Mouse (Mus musculus) thymus, postnatal 14 days (tissue): ENCODE data around the gene Ptprd.

Experiments used
- DNase-seq: peaks from one replicate; pipeline ENCODE4 v3.0.0; 2021

Ptprd gene

DNA sequence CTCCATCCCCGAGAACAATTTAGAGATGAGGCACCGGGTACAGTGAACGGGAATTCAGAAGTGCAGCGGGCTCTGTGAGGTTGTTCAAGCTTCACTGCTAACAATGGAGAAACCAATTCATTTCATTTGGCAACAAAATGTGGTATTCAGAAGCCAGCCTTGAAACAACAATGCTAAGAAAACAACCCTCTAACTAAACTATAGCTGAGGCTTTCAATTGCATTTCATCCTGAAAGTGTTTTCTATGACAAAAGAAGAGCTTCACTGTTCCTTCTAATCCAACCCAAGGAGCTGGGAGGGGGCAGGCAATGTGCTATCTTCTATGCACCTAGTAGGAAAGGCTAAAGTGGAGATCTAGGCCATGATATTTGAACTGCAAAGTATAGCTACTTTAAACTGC, 2217.2 kb downstream of the Ptprd start:
- DNase-seq: no peak

- no peak for DNase-seq
Observed at GRCm38 (mm10) chr4:75993092-75993491, 2218.7 kb downstream of the Ptprd start.

DNA sequence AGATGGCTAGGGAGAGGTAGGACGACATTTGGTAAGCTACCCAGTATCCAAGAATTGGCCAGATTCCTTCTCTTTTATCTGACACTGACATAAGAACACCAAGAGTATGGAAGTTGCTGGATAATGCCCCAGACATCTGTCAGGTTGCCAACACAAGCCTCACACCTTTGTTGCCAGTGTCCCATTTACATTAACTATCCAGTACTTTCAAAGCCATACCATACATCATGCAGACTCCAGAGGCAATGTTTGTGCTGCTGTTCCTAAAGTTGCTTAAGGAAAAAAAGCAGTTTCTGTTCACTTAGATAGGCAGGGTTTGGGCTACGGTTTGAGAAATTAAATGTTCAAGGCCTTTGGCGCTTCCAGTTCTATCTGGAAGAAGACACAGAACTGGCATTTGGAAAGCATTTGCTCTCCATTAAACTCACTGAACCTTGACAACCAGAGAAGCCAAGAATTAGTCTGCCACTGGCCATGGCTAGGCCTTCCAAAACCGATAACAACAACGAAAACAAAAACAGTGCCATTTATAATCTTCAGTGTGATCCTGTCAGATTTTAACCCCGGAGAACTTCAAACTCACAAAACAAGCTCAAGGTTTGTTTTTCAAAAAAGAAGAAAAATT, 2220.0 kb downstream of the Ptprd start:
- DNase-seq: no peak

GRCm38 (mm10) chr4:75974728-75975127, 2237.0 kb downstream of the Ptprd start:
- DNase-seq: no peak

- DNase-seq: no peak
Observed at GRCm38 (mm10) chr4:75973322-75973721, 2238.4 kb downstream of the Ptprd start.

DNA sequence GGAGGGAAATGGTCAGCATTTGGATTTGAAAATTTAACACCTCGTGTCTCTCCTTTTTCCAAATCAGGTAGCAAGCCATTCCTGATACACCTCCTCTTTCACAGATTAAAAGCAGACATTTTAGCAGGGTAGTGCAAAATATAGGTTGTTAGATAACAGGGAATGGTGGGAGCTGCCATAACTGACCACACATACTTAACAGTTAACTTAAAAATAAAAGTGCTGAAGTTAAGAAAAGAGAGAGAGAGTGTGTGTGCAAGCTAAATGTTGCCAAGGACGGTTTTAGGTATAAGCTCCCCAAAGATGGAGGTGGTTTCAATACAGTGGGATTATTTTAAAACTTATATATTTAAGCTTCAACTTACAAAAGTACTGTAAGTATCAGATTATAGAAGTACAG, 2241.8 kb downstream of the Ptprd start:
- no peak for DNase-seq

DNA sequence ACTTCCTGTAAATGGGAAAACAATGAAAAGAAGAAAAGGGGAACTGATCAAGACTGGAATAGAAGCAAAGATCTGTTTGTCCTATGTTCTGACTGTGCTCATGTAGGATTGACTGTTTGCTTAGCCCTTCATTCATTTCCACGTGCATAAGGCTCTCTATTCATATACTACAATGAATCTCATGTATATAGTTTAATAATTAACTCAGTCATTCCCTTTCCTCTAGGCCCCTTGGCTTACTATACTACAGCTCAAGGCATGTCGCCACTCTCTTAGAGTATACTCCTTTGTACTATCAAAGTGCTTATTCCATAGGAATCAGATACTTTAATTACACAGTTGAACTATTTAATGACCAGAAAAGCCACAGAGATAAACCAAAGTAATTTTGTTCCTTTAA, 2243.1 kb downstream of the Ptprd start:
- DNase-seq: no peak

- DNase-seq: no peak
Observed at GRCm38 (mm10) chr4:75965810-75966209, 2246.0 kb downstream of the Ptprd start.

DNA sequence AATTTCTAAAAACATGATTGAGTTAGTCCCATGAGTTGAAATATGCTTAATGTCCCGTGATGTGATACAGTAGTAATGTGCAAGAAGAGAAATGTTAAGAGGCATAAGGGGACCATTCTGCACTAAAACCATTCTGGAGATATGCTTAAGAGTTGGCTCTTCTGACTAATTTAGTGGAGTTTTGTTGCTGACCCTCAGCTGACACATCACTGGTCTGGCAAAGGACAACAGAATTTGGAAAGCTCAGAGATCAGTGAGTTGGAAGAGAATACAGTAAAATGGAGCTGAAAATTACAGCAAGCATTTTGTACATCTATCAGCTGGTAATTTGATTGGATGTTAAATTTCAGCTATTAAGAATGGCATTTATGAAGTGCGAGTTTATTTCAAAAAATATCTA, 2248.8 kb downstream of the Ptprd start:
- no peak for DNase-seq

- DNase-seq: no peak
Observed at GRCm38 (mm10) chr4:75961865-75962264, 2249.9 kb downstream of the Ptprd start.

DNA sequence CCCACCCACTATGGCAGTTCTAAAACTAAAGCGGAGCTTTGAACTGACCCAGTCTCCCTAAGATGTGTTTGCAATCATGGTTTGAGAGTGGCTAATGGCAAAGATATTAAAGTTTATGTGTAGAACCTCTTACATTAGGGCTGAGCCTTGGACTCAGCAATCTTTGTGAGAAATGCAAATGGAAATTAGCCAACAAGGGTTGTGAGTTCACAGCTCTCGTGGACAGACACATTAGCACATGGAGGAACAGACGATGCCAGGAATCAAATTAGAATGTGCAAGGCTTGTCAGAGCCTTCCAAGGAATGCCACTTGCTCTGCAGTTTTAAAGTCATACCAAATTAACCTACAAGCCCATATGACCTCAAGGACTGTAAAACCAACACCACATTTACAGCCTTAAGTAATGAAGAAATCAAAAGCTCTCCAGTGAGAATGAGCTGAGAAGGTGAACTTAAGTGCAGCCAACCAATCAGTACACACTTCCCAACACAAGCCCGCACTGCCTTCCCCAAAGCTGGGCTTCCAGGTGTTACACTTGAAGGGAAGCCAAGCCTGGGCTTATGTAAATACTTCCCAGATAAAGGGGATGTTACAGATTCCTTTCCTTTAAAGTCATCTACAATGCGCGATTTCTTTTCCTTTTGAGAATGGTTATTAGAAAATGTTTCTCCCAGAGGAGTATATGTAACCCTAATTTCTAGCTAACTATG, 2258.3 kb downstream of the Ptprd start:
- no peak for DNase-seq

DNA sequence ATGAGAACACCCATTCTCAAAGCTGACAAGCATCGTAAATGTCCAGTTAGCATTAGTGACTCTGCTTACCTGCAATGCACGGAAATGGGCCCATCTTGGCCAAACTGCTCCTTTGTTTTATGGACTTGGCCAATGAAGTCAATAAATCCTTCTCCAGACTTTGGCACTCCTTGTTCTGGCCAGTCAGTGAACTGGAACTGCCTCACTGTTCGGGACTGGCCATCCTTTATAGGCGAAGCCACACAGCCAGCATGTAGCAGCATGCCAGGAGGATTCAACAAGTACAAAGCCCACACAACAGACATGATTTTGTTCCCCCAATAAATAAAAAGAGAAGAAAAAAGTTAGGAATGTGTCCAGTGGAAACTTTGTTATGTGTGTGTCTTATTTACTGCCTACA, 2261.2 kb downstream of the Ptprd start:
- no peak for DNase-seq

DNA sequence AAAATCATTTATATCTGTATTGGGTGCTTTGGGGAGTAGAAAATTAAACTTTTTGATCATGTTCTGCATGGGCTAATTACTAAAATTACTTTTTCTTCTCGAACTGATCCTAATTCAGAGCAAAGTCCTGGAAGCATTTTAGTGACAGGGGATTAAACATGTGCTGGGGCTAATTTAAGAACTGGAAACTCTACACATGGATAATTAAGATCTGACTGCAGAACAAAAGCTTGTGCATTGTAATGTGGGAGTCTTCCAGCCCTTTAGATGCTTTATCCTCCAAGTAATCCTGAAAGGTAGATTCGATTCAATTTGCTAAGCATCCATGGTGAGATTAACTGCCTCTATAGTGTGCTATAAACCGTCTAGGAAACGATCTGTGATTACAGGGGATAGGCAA, 2316.9 kb downstream of the Ptprd start:
- no peak for DNase-seq
